Mouse (Mus musculus) cerebellum, postnatal 36 days (tissue): ENCODE results near the gene Map3k7.
A peak's percentile ranks its signal among the peaks of the same experiment; 100 is the strongest.

ENCODE experiments used
- DNase-seq, 2 experiments: peaks; one replicate each; pipeline ENCODE4 v3.0.0; 2021 to 2022; ENCODE audit warnings: mixed read lengths in 2 of 2

The Map3k7 gene

GRCm38 (mm10) chr4:31963354-31964193, at the start of gene Map3k7:
Gene Map3k7 (plus strand): TSS chr4:31964097.
- peak; percentile 95 to 96 for DNase-seq

DNA sequence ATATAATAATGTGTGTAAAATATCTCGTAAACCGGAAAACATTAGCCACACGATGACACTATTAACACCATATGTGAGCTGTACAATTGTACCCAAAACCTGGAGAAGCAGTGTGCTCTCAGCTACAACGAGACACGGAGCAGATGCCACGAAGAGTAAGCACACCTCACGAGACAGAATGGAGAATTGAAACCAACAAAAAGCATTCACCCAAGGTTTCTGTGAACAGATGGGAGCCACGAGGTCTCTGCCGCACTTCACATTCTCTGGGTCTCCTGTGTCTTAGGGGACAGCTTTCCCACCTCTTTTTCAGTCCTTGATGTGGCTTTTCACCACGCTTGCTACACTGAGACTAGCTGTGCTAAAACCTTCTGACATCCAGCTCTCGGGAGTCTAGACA, 48.8 kb upstream of the Map3k7 start:
- no peak for DNase-seq

DNA sequence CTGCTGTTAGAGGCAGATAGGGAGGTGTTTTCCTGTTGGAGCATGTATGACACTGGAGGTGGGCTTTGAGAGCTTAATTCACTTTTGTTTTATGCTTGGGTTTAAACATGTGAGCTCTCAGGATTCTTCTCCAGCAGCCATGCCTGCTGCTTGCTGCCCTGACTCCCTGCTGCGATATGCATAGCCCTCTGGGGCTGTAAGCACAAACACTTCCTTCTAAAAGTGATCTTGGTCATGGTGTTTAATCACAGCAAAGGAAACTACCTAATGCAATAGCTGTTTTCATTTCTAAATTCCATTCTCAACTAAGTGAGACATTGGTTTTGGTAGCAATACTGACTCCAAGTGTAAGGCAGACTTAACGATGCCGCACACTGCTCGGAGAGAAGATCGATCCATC, 45.2 kb upstream of the Map3k7 start:
- no peak for DNase-seq

GRCm38 (mm10) chr4:31922215-31922614, 41.7 kb upstream of the Map3k7 start:
- DNase-seq = no peak

GRCm38 (mm10) chr4:31923437-31923836, 40.5 kb upstream of the Map3k7 start:
- DNase-seq = no peak

DNA sequence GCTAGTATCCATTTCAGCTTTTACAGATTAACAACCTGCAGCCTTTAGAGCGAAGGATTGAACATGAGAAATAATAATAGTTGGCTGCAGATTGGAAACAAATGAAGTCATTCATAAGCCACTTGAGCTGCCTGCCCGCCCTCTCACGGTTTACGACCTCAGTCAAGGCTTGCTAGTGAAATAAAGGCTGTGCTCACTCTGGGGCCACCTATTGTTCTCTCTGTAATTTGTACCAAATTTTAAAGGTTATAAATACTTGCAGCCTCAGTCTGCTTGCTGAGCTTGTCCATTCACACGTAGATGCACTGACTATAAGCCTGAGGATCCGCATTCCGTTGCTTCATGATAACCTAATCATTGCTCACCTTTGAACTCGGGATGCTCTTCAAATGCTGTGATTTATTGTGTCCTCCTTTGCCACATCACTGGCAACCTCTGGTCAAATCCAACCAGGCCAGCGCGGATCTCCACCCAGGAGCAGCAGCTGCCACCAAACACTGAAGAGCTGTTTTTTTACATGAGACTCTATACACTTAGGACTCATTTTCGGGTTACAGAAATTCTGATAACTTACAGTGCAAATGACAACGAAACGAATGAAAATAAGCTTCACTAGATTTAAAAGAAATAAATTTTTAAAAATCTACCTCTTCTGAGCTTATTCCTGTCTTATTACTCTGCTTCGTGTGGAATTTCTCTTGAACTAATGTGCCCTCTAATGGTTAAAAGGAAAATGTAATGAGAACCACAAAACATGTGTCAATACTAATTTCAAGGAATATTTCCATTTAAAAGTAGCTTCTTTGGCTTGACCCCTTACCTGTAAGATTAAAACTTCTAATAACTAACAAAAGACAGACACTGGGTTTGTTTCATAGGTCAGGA, 39.4 kb upstream of the Map3k7 start:
- DNase-seq = no peak

DNA sequence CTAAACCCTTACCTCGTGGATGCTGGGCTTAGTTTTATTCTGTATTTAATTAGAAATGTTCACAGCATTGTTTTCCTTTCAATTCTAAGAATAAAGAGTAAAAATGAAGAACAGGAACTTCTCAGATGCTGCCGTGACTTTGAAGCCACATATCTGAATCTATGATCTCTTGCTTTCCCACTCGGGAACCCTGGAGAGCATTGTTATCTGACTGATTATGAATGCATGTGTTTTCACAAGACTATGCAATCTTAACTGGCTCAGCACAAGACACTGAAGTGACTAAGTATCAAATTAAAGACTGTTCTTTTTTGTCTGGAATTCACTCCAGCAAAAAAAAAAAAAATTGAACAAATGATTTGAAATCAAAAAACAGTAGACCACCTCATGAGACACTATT, 30.7 kb upstream of the Map3k7 start:
- DNase-seq = no peak

DNA sequence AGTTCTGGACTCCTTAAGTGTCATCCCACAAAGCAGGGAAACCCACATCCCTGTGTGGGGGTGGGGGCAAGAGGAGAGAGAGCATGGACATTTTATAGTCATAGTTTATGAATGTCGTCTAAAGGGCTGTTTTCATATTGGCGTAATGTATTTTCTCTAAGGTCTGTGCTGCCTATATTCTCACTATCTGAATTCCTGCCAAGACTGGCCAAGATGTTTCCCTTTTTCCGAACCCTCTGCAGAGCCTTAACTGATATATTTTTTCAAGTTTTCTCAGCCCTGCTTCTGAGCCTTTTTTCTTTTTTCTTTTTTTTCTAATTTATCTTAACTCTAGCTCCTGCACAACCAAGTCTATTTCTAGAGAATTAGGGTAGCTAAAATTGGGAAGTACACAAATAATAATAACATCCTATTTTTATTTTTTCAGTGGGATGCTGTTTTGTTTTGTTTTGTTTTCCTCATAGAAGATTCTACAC, 28.0 kb upstream of the Map3k7 start:
- DNase-seq = no peak

- no peak for DNase-seq
Measured at GRCm38 (mm10) chr4:31936358-31936757, 27.5 kb upstream of the Map3k7 start.

DNA sequence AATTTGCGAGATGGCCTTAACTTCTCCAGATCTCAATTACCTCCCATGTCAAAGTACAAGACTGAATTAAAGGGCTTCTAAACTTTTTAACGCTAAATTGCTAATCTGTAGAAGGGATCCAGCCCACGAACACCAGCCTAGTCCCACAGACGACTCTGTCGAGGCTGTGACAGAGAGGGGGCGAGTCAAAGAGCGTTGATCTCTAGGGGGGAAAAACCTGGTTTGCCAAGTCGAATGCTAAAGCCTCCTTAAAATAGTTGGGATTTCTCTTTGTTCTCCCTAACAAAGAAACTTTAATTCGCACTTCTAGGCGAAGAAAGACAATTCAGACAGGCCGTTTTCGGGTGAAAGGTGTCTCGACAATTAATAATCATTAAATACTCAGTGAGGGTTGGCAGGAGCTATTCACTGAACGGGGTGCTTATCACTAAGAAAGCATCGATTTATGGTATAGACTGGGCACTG, 27.0 kb upstream of the Map3k7 start:
- no peak for DNase-seq

- peak; percentile 10 to 13 for DNase-seq
Measured at GRCm38 (mm10) chr4:31937376-31938281, 26.3 kb upstream of the Map3k7 start.

DNA sequence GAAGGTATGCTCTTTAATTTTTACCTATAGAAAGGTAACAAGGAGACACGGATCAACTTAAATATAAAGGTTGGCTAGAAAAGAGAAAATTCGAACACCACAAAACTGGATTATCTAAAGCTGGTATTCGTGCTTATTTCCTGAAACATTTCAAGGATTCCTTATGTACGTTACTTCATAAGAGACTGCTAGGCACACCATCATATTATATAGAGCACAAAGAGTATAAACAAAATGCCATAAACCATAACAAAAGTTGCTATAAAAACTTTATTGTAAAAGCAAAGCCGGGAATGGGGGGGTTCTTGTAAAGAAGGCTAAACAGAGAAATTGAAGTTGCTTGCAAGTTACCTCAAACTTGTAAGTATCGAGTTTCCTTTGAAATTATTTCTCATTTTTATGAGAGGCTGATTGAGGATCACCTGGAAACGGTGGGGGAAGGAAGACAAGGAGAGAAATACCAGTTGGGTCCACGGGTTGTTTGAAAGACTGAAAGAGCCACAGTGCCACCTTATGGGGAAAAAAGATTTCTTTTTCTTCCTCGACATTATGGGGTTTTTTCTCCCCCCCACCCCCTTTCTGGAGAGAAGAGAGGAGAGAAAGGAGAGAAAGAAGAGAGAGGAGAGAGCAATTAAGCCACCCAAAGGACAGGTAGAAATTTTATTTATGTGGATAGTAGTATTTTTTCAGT, 25.3 kb upstream of the Map3k7 start:
- DNase-seq = peak in 1 of 2 experiments; percentile 18

GRCm38 (mm10) chr4:31941616-31942015, 22.3 kb upstream of the Map3k7 start:
- DNase-seq = no peak

GRCm38 (mm10) chr4:31943045-31943444, 20.9 kb upstream of the Map3k7 start:
- no peak for DNase-seq

GRCm38 (mm10) chr4:31964194-31964875, 438 bp downstream of the Map3k7 start:
- DNase-seq = no peak

GRCm38 (mm10) chr4:31965208-31965607, 1.3 kb downstream of the Map3k7 start:
- no peak for DNase-seq

DNA sequence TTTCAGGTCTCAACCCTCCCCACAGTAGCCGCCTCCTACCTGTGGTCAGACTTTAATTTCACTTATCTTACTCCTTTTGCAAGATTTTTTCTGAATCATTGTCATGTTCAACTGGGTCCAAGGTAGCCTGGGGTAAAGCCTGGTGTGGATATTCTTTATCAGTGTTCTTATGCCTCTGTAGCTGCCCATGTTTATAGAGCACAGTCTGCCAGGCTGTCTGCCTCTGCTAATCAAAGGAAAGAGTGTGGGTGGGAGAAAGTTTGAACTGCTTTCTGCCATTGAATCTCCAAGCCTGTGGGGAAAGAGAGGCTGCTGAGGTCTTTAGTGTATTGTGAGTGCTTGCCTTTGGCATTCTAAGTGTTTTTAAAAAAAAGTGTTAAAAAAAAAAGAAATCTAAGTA, 7.5 kb downstream of the Map3k7 start:
- no peak for DNase-seq

DNA sequence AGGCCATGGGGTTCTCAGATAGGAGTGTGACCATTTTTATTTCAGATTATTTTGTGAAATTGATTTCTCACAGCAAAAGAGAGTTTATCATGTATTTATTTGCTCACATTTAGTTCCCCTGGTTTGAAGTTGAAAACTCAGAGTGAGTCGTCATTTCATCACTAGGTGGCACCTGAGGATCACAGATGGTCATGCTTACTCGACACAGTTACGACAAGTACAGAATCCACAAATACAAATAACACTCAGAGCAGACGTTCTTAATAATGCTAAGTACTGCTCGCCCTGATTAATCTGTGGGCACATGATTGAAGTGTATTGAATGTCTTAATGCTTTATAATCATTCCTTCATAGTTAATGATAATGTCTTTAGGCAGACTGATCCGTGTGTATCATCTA, 8.3 kb downstream of the Map3k7 start:
- peak in 1 of 2 experiments; percentile 8 for DNase-seq

GRCm38 (mm10) chr4:31975260-31975950, 11.5 kb downstream of the Map3k7 start:
- no peak for DNase-seq

GRCm38 (mm10) chr4:31981863-31982262, 18.0 kb downstream of the Map3k7 start:
- no peak for DNase-seq

GRCm38 (mm10) chr4:31993386-31993785, 29.5 kb downstream of the Map3k7 start:
- DNase-seq = no peak
